Mouse (Mus musculus) testis, adult 10 weeks (tissue): ENCODE data around the gene Spa17. TPM values are rescaled to one million over a fixed set of nuclear protein-coding genes. Genes with fewer than 3 reads are reported as not detected.

Experiments used
- polyA plus RNA-seq: library from polyadenylated mRNA; stranded (reverse); fragments of 350-450 nt; fragmentation: Illumina TruSeq; extraction: RNeasy Lipid Tissue Mini Kit (QIAGEN cat#74804); gene quantifications from one replicate; pipeline ENCODE4 v1.2.3, GENCODE M21; 2014; ENCODE audit warnings: low read depth, low replicate concordance

Spa17 gene
- polyA plus RNA-seq, result 4,141 TPM

GRCm38 (mm10) chr9:37613182-37613910, at the start of gene Spa17:
Gene Spa17, minus strand, starts transcription at chr9:37613722.

GRCm38 (mm10) chr9:37656931-37657481, 43.5 kb upstream of the Spa17 start, which contains the start of gene Tbrg1:
Gene Tbrg1, minus strand, starts transcription at chr9:37657312.

GRCm38 (mm10) chr9:37554838-37555748, 58.4 kb downstream of the Spa17 start, which contains the start of gene Siae:
Gene Siae, plus strand, starts transcription at chr9:37555698.

Other genes with a start within 250 kb of the Spa17 start
- gene Hepacam, start 246.4 kb downstream of the Spa17 start, polyA plus RNA-seq, result 5.7 TPM
- 0.11 TPM for gene Robo4, start 211.8 kb downstream of the Spa17 start, polyA plus RNA-seq
- not detected for gene Robo3, start 180.5 kb downstream of the Spa17 start, polyA plus RNA-seq
- gene Msantd2, start 124.4 kb downstream of the Spa17 start, polyA plus RNA-seq, result 34.6 TPM
- gene Esam, start 85.6 kb downstream of the Spa17 start, polyA plus RNA-seq, result 2.3 TPM
- not detected for gene Vsig2, start 74.5 kb downstream of the Spa17 start, polyA plus RNA-seq
- 0.20 TPM for gene Nrgn, start 60.8 kb downstream of the Spa17 start, polyA plus RNA-seq
- 14.4 TPM for gene Siae, start 58.0 kb downstream of the Spa17 start, polyA plus RNA-seq
- 57.5 TPM for gene Tbrg1, start 43.6 kb upstream of the Spa17 start, polyA plus RNA-seq
- 0.91 TPM for gene Panx3, start 55.5 kb upstream of the Spa17 start, polyA plus RNA-seq
- not detected for gene Olfr160, start 102.5 kb upstream of the Spa17 start, polyA plus RNA-seq
- 0.63 TPM for gene Olfr874, start 131.4 kb upstream of the Spa17 start, polyA plus RNA-seq
- 0.36 TPM for gene Olfr875, start 158.1 kb upstream of the Spa17 start, polyA plus RNA-seq
- gene Olfr876, start 189.3 kb upstream of the Spa17 start, polyA plus RNA-seq, result not detected
- not detected for gene Olfr877, start 240.5 kb upstream of the Spa17 start, polyA plus RNA-seq